Mouse (Mus musculus) cerebellum, adult 2 months (tissue): ENCODE data around the gene Pde10a. TPM values are rescaled to one million over a fixed set of nuclear protein-coding genes. Genes with fewer than 3 reads are reported as not detected.
A peak's percentile ranks its signal among the peaks of the same experiment; 100 is the strongest.

Source experiments
- DNase-seq, 2 experiments: peaks; one replicate each; pipeline ENCODE4 v3.0.0; 2021
- H3K27ac ChIP-seq: fragments of 200-500 bp; 2 replicates; pipeline ENCODE4 v1.5.1; 2012; ENCODE audit warnings: low read length, control low read depth, inconsistent platforms; ENCODE audit not compliant: insufficient read depth
- H3K27me3 ChIP-seq: fragments of 200-500 bp; 2 replicates; pipeline ENCODE4 v1.6.1; 2012; ENCODE audit warnings: inconsistent platforms, mild to moderate bottlenecking, low read length, moderate library complexity; ENCODE audit not compliant: control insufficient read depth, insufficient read depth
- H3K4me1 ChIP-seq: fragments of 200-500 bp; 2 replicates; pipeline ENCODE4 v1.6.1; 2011; ENCODE audit warnings: low read length; ENCODE audit not compliant: control insufficient read depth, insufficient read depth
- H3K4me3 ChIP-seq: fragments of 200-500 bp; replicated peaks from 2 replicates; pipeline ENCODE3; 2011; ENCODE audit warnings: mild to moderate bottlenecking, low read depth, low read length, control low read depth; ENCODE audit not compliant: insufficient read depth
- CTCF ChIP-seq: fragments of 200-500 bp; IDR thresholded peaks from 2 replicates; pipeline ENCODE4 v1.5.1; 2011; ENCODE audit warnings: low read depth, mild to moderate bottlenecking, control low read depth, low read length, moderate library complexity, borderline replicate concordance; ENCODE audit not compliant: insufficient read depth
- POLR2A ChIP-seq: fragments of 200-500 bp; IDR thresholded peaks from 2 replicates; pipeline ENCODE4 v1.6.1; 2011; ENCODE audit warnings: low read length, control low read depth, borderline replicate concordance; ENCODE audit not compliant: insufficient read depth
- WGBS: fragments of 180-500 bp; shearing (Covaris S2); methylation state at CpG from one replicate; pipeline ENCODE4 v1.1.7; 2018; 5-methylcytosine and 5-hydroxymethylcytosine counted together
- polyA plus RNA-seq: library from polyadenylated mRNA; depleted of rRNA; stranded (reverse); fragments of >200 nt; gene quantifications from 2 replicates; pipeline ENCODE4 v1.2.3, GENCODE M21; 2012; rRNA removed

Gene Pde10a
- 31.9 and 40.9 TPM in 2 replicates for polyA plus RNA-seq

- Histone ChIP-seq H3K27me3 (no peaks in the 10 kb centered on the region), H3K27ac (peak within 1 kb of the TSS; percentile 97), H3K4me1 (peaks cover 14% of the 10 kb centered on the region), H3K4me3 (peak within 1 kb of the TSS; percentile 62)
- WGBS, result under 1% methylated on average over 22 of the region's 22 CpGs
- TF ChIP-seq POLR2A, result peak; percentile 7; the same call in 1 of the 2 replicates
- TF ChIP-seq CTCF, result no peak
- peak; percentile 79 to 82 for DNase-seq
Measured at GRCm38 (mm10) chr17:8525225-8525721, at the start of gene Pde10a. Pde10a (plus strand) TSS chr17:8525372.

- Histone ChIP-seq H3K4me3 (no peak overlapping the region), H3K4me1 (no peaks in the 10 kb centered on the region), H3K27me3 (no peaks in the 10 kb centered on the region), H3K27ac (no peak overlapping the region)
- TF ChIP-seq POLR2A, result no peak
- TF ChIP-seq CTCF, result no peak
- WGBS, result 86% methylated on average over 3 of the region's 3 CpGs
- no peak for DNase-seq
Measured at GRCm38 (mm10) chr17:8478554-8478953, 46.6 kb upstream of the Pde10a start.

- DNase-seq, result no peak
- Histone ChIP-seq H3K4me1 (no peaks in the 10 kb centered on the region), H3K27ac (no peak overlapping the region), H3K27me3 (no peaks in the 10 kb centered on the region), H3K4me3 (no peak overlapping the region)
- TF ChIP-seq CTCF, result no peak
- 83% methylated on average over 9 of the region's 9 CpGs for WGBS
Measured at GRCm38 (mm10) chr17:8479493-8480128, 45.6 kb upstream of the Pde10a start.

- no peak for TF ChIP-seq POLR2A
- TF ChIP-seq CTCF, result no peak
- no peak for DNase-seq
- Histone ChIP-seq H3K27ac (no peak overlapping the region), H3K4me1 (no peaks in the 10 kb centered on the region), H3K4me3 (no peak overlapping the region), H3K27me3 (no peaks in the 10 kb centered on the region)
- WGBS, result 90% methylated on average over 10 of the region's 10 CpGs
Measured at GRCm38 (mm10) chr17:8481797-8482196, 43.4 kb upstream of the Pde10a start.

GRCm38 (mm10) chr17:8482876-8483275 is 42.3 kb upstream of the Pde10a start:
- Histone ChIP-seq H3K27me3 (no peaks in the 10 kb centered on the region), H3K27ac (no peak overlapping the region), H3K4me1 (peaks cover 2% of the 10 kb centered on the region; the same call in 1 of the 2 replicates), H3K4me3 (no peak overlapping the region)
- 83% methylated on average over 7 of the region's 7 CpGs for WGBS
- TF ChIP-seq CTCF, result no peak
- TF ChIP-seq POLR2A, result no peak
- no peak for DNase-seq

- no peaks in the 10 kb centered on the region for H3K27me3 ChIP-seq
- TF ChIP-seq POLR2A (no peak), CTCF (no peak)
Measured at GRCm38 (mm10) chr17:8484246-8484645, 40.9 kb upstream of the Pde10a start.

GRCm38 (mm10) chr17:8485146-8485545 is 40.0 kb upstream of the Pde10a start:
- no peak for DNase-seq
- Histone ChIP-seq H3K4me1 (peaks cover 7% of the 10 kb centered on the region; the same call in 1 of the 2 replicates), H3K27me3 (no peaks in the 10 kb centered on the region), H3K27ac (no peak overlapping the region), H3K4me3 (no peak overlapping the region)
- no peak for TF ChIP-seq POLR2A
- TF ChIP-seq CTCF, result no peak

More at GRCm38 (mm10) chr17:8484246-8484645, 40.9 kb upstream of the Pde10a start:
- no peak overlapping the region for H3K4me3 ChIP-seq
- no peak overlapping the region for H3K27ac ChIP-seq
- peaks cover 7% of the 10 kb centered on the region; the same call in 1 of the 2 replicates for H3K4me1 ChIP-seq
- no peak for DNase-seq
- 55% methylated on average over 3 of the region's 3 CpGs for WGBS

GRCm38 (mm10) chr17:8487824-8488223 is 37.3 kb upstream of the Pde10a start:
- Histone ChIP-seq H3K4me1 (peaks cover 7% of the 10 kb centered on the region; the same call in 1 of the 2 replicates), H3K4me3 (peak overlapping the region; percentile 14), H3K27me3 (no peaks in the 10 kb centered on the region), H3K27ac (peak overlapping the region; percentile 18)
- TF ChIP-seq POLR2A (peak; percentile 62; the same call in 1 of the 2 replicates), CTCF (no peak)
- peak; percentile 85 to 89 for DNase-seq
- WGBS, result 7% methylated on average over 12 of the region's 12 CpGs
